Mouse (Mus musculus): ENCODE results near the gene Atxn7. TPM values are rescaled to one million over a fixed set of nuclear protein-coding genes. Genes with fewer than 3 reads are reported as not detected.

The Atxn7 gene
- polyA plus RNA-seq, 1 experiment from 2014 or later = 5.7 TPM

DNA sequence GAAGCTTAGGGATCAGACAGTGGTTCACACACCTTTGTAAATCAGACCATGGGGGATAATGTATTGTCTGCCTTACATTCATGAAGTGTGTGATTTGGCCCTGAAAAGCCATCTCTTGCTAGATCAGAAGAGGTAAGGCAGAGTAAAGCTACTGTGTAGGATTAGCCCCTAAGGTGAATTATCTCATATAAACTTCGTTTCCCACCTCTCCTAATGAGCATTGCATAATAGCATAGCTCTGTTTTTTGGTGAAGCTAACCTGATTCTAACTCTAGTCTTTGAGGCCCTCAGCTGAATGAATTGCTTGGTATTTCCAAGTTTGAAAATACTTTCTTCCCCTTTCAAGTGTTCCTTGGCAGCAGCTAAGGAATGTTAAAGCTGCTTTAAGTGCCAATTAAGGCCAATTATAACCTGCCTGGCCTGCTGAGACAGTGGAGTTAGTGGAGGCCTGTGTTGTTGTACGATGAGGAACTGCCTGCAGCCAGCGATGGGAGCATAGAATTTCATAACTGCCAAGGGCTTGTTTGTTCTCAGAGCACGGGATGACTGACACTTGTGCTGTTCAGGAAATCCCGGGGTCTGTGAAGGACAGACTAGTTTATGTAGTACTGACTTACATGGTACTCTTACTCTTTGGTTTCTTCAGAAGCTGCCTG, 103.4 kb downstream of the Atxn7 start:
- DNase-seq (ENCODE audit: low spot score) (peak; percentile 86), ATAC-seq (ENCODE audit: low read depth) (peak; percentile 82)
- Histone ChIP-seq H3K9ac (ENCODE audit: low read depth, low read length) (no peak overlapping the region), H3K27ac (replicated peaks; ENCODE audit: low read depth, low read length) (peak overlapping the region; percentile 28; the same call in 1 of the 2 replicates), H3K36me3 (ENCODE audit: control insufficient read depth, insufficient read depth, low read length) (no peaks in the 10 kb centered on the region), H3K9me3 (ENCODE audit: control insufficient read depth, low read length) (no peaks in the 10 kb centered on the region), H3K4me3 (ENCODE audit: low read depth, low read length) (no peak overlapping the region), H3K4me2 (ENCODE audit: low read depth, low read length) (no peak overlapping the region), H3K27me3 (replicated peaks; ENCODE audit: control insufficient read depth, insufficient read depth, low read length) (no peaks in the 10 kb centered on the region), H3K4me1 (ENCODE audit: control insufficient read depth, insufficient read depth, low read length) (peaks cover 22% of the 10 kb centered on the region)
- 11% methylated on average over 5 of the region's 5 CpGs for WGBS

DNA sequence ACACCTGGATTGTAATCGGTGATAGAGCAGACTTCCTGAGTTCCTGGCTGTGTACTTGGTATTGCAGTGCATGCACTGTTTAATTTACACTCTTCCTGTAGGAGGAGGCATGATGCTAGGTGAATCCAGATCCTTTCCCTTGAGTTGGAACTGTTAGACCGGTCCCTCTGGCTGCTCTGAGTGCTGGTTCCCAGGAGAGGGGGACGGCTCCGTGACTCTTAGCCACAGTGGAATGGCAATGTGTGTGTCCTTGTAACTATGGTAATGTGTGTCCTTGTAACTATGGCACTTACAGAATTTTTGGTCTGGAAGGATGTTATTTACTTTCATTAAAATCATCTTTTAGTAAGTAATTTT, 103.9 kb downstream of the Atxn7 start:
- Histone ChIP-seq H3K4me3 (ENCODE audit: low read depth, low read length) (no peak overlapping the region), H3K9ac (ENCODE audit: low read depth, low read length) (no peak overlapping the region), H3K4me2 (ENCODE audit: low read depth, low read length) (no peak overlapping the region), H3K27me3 (replicated peaks; ENCODE audit: control insufficient read depth, insufficient read depth, low read length) (no peaks in the 10 kb centered on the region), H3K9me3 (ENCODE audit: control insufficient read depth, low read length) (no peaks in the 10 kb centered on the region), H3K4me1 (ENCODE audit: control insufficient read depth, insufficient read depth, low read length) (peaks cover 22% of the 10 kb centered on the region), H3K36me3 (ENCODE audit: control insufficient read depth, insufficient read depth, low read length) (no peaks in the 10 kb centered on the region), H3K27ac (replicated peaks; ENCODE audit: low read depth, low read length) (peak overlapping the region; percentile 28)
- 37% methylated on average over 4 of the region's 4 CpGs for WGBS
- DNase-seq (ENCODE audit: low spot score) (no peak), ATAC-seq (ENCODE audit: low read depth) (peak; percentile 53)

DNA sequence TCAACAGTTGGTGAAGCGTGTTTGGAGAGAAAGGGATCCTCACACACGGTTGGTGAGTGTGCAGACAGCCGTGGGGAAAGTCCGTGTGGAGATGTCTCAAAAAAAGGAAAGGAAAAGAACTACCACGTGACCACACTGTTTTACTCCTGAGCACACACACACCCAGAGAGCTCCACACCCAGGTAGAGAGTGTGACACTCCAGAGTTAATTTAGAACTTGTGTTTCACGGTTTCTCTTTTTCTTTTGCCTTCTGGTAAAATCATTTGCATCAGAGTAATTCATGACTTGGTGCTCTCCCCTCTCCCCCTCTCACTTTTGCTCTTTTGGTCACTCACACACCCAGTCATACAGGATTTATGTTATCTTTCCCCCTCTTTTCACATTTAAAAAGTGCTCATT, 105.0 kb downstream of the Atxn7 start:
- DNase-seq (ENCODE audit: low spot score) (no peak), ATAC-seq (ENCODE audit: low read depth) (no peak)
- no peak overlapping the region for H3K27ac ChIP-seq (replicated peaks; ENCODE audit: low read depth, low read length)
- H3K4me2 ChIP-seq (ENCODE audit: low read depth, low read length) = no peak overlapping the region
- no peak overlapping the region for H3K4me3 ChIP-seq (ENCODE audit: low read depth, low read length)
- H3K4me1 ChIP-seq (ENCODE audit: control insufficient read depth, insufficient read depth, low read length) = peaks cover 27% of the 10 kb centered on the region
- H3K9ac ChIP-seq (ENCODE audit: low read depth, low read length) = no peak overlapping the region
- WGBS = 63% methylated on average over 6 of the region's 6 CpGs
- H3K36me3 ChIP-seq (ENCODE audit: control insufficient read depth, insufficient read depth, low read length) = no peaks in the 10 kb centered on the region
- H3K27me3 ChIP-seq (replicated peaks; ENCODE audit: control insufficient read depth, insufficient read depth, low read length) = no peaks in the 10 kb centered on the region
- H3K9me3 ChIP-seq (ENCODE audit: control insufficient read depth, low read length) = no peaks in the 10 kb centered on the region

DNA sequence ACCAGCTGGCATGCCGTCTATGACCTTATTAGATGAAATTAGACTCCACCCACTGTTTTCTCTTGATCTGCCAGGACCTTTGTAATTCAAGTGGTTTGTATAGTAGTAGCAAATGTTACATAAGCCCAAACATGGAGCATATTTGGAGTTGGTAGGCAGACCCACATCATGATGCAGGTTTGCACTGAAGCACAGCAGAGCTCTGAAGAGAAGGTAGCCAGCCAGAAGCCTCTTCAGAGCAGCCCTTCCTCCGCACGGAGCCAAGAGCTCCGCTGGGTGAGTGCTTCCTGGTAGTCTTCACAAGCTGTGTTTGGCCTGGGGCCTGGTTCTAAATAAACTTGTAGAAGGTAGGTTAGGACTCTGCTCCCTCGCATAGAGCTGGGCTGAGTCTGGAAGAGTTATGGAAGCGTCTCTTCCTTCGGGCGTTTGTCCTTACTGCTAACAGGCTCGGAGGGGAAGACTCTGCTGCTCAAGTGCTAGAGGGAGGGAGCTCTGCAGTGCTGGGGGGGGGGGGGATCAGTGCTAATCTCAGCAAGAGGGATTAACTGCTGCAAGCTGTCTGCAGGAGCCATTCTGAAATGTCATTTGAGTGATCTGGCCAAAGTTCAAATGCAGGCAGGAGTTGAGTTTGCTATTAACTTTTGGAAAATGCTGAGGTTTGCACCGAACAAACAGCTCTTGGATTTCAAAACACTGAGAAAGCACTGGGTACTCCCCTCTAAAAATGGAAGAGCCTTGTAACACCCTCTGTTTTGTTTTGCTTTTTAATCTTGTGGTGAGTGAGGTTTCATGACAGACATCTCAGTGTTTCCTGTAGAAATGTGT, 106.6 kb downstream of the Atxn7 start:
- Histone ChIP-seq H3K4me1 (ENCODE audit: control insufficient read depth, insufficient read depth, low read length) (peaks cover 24% of the 10 kb centered on the region), H3K27ac (replicated peaks; ENCODE audit: low read depth, low read length) (peak overlapping the region; percentile 73), H3K9me3 (ENCODE audit: control insufficient read depth, low read length) (no peaks in the 10 kb centered on the region), H3K27me3 (replicated peaks; ENCODE audit: control insufficient read depth, insufficient read depth, low read length) (no peaks in the 10 kb centered on the region), H3K4me2 (ENCODE audit: low read depth, low read length) (peak overlapping the region; percentile 38), H3K9ac (ENCODE audit: low read depth, low read length) (peak overlapping the region; percentile 43), H3K4me3 (ENCODE audit: low read depth, low read length) (peak overlapping the region; percentile 6; the same call in 1 of the 2 replicates), H3K36me3 (ENCODE audit: control insufficient read depth, insufficient read depth, low read length) (0 out of 2 replicates have a peak, but pooled peaks cover 4% of the 10 kb centered on the region)
- ATAC-seq (ENCODE audit: low read depth) (peak; percentile 27), DNase-seq (ENCODE audit: low spot score) (peak; percentile 68)
- WGBS = 3% methylated on average over 9 of the region's 10 CpGs

DNA sequence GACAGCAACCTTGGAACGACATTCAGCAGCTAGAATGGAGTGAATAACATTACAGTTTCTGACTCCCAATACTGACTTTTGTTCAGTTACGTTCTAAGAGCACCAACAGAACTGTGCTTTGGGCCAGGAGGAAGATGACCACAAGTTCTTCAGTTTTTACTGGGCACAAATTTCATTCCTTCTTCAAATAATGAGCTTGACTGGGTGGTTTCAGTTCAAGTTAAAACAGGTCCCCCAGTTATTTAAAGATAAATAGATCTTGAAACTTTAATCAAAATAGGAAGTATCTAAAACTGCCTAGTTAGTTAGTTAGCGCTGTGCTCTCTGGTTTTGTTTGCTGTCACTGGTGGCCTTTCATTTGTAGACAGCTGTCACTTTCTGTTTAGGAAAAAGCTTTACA, 107.3 kb downstream of the Atxn7 start:
- ATAC-seq (ENCODE audit: low read depth) (no peak), DNase-seq (ENCODE audit: low spot score) (no peak)
- Histone ChIP-seq H3K36me3 (ENCODE audit: control insufficient read depth, insufficient read depth, low read length) (0 out of 2 replicates have a peak, but pooled peaks cover 4% of the 10 kb centered on the region), H3K9ac (ENCODE audit: low read depth, low read length) (no peak overlapping the region), H3K4me1 (ENCODE audit: control insufficient read depth, insufficient read depth, low read length) (peaks cover 23% of the 10 kb centered on the region), H3K4me2 (ENCODE audit: low read depth, low read length) (peak overlapping the region; percentile 38), H3K27ac (replicated peaks; ENCODE audit: low read depth, low read length) (peak overlapping the region; percentile 73; the same call in 1 of the 2 replicates), H3K27me3 (replicated peaks; ENCODE audit: control insufficient read depth, insufficient read depth, low read length) (no peaks in the 10 kb centered on the region), H3K9me3 (ENCODE audit: control insufficient read depth, low read length) (no peaks in the 10 kb centered on the region), H3K4me3 (ENCODE audit: low read depth, low read length) (no peak overlapping the region)
- 37% methylated on average over 3 of the region's 3 CpGs for WGBS

DNA sequence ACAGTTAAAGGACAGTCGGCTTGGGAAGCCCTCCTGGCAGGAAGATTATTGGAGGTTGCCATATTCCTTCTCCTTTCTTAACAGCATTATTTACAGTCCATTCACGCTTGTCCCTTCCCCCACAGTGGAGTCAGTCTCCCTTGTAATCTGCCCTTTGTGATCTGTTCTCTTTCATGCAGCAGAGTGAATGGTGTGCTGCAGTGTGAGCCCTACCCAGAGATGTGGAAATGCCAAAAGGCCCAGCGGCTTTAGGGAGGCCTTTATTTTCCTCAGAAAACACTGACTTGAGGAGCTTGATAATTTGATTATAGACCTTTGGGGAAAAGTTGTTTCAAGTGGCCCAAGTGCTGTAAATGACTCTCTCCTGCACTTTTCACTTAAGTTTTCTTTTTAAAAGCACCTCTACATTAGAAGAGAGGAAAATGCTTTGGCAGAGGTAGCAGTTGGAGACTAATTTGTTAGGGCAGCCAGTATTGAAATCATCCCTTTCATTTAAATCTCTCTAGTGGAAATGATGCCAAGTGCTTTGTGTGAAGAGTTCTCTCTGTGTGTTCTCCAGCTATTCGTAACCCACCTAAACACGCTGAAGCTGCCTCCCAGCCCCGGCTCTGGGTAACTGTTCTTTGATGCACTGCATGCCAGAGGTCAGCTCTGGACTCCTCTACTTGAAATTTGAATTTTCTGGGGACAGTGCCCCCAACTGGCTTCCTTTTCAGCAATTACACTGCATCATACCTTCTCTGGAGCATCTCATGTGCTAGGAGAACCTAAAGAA, 109.5 kb downstream of the Atxn7 start:
- no peaks in the 10 kb centered on the region for H3K9me3 ChIP-seq (ENCODE audit: control insufficient read depth, low read length)
- no peak overlapping the region for H3K9ac ChIP-seq (ENCODE audit: low read depth, low read length)
- ATAC-seq (ENCODE audit: low read depth) = peak; percentile 31; the same call in 1 of the 2 replicates
- H3K27me3 ChIP-seq (replicated peaks; ENCODE audit: control insufficient read depth, insufficient read depth, low read length) = no peaks in the 10 kb centered on the region
- WGBS = 21% methylated on average over 6 of the region's 6 CpGs
- peak; percentile 20 for DNase-seq (ENCODE audit: low spot score)
- peaks cover 14% of the 10 kb centered on the region for H3K4me1 ChIP-seq (ENCODE audit: control insufficient read depth, insufficient read depth, low read length)
- no peak overlapping the region for H3K4me3 ChIP-seq (ENCODE audit: low read depth, low read length)
- no peak overlapping the region for H3K27ac ChIP-seq (replicated peaks; ENCODE audit: low read depth, low read length)
- no peak overlapping the region for H3K4me2 ChIP-seq (ENCODE audit: low read depth, low read length)
- 0 out of 2 replicates have a peak, but pooled peaks cover 4% of the 10 kb centered on the region for H3K36me3 ChIP-seq (ENCODE audit: control insufficient read depth, insufficient read depth, low read length)

DNA sequence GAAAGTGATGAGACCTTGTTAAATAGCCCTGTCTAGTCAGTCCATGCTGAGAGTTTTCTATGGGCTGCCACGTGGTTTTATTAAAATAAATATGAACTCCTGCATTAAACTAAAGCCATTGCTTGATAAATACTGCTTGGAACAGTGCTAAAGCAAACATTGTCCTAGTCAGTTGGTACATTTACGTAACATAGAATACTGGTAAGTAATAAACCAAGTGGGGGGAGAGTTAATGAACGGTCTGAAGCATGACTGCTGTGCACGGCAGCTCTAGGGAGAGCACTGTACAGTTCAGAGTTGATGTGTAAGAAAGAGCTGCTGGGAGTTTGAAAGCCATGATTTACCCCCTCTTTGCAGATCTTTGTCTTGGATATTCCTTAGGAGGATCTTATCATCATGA, 110.2 kb downstream of the Atxn7 start:
- Histone ChIP-seq H3K9me3 (ENCODE audit: control insufficient read depth, low read length) (no peaks in the 10 kb centered on the region), H3K36me3 (ENCODE audit: control insufficient read depth, insufficient read depth, low read length) (0 out of 2 replicates have a peak, but pooled peaks cover 4% of the 10 kb centered on the region), H3K4me2 (ENCODE audit: low read depth, low read length) (no peak overlapping the region), H3K9ac (ENCODE audit: low read depth, low read length) (no peak overlapping the region), H3K4me3 (ENCODE audit: low read depth, low read length) (no peak overlapping the region), H3K27ac (replicated peaks; ENCODE audit: low read depth, low read length) (no peak overlapping the region), H3K27me3 (replicated peaks; ENCODE audit: control insufficient read depth, insufficient read depth, low read length) (no peaks in the 10 kb centered on the region), H3K4me1 (ENCODE audit: control insufficient read depth, insufficient read depth, low read length) (peaks cover 14% of the 10 kb centered on the region)
- ATAC-seq (ENCODE audit: low read depth) (no peak), DNase-seq (ENCODE audit: low spot score) (no peak)
- 62% methylated on average over 4 of the region's 4 CpGs for WGBS

DNA sequence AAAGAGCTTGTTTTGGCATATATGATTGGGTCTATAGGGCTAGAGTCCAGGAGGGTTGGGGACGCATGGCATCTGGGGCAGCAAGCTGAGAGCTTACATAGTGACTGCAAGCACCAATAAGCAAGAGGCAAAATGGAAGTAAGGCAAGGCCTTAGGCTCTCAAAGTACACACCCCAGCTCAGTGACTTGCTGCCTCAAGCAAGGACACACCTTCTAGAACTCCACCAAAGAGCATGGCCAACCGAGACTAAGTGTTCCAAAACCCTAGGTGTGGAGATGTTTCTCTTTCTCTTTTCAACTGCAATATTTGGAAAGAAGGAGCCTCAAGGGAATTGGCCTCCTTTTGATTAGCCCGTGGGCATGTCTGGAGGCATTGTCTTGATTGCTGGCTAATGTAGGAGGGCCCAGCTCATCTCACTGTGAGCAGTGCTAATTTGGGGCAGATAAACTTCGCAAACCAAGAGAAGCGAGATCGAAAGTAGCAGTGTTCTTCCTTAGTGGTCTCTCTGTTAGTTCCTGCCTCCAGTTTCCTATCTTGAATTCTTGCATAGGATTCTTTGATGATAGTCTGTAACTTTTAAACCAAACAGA, 119.5 kb downstream of the Atxn7 start:
- no peaks in the 10 kb centered on the region for H3K4me1 ChIP-seq (ENCODE audit: control insufficient read depth, insufficient read depth, low read length)
- H3K27ac ChIP-seq (replicated peaks; ENCODE audit: low read depth, low read length) = no peak overlapping the region
- 93% methylated on average over 6 of the region's 6 CpGs for WGBS
- H3K27me3 ChIP-seq (replicated peaks; ENCODE audit: control insufficient read depth, insufficient read depth, low read length) = no peaks in the 10 kb centered on the region
- no peak overlapping the region for H3K9ac ChIP-seq (ENCODE audit: low read depth, low read length)
- H3K9me3 ChIP-seq (ENCODE audit: control insufficient read depth, low read length) = no peaks in the 10 kb centered on the region
- 0 out of 2 replicates have a peak, but pooled peaks cover 3% of the 10 kb centered on the region for H3K36me3 ChIP-seq (ENCODE audit: control insufficient read depth, insufficient read depth, low read length)
- ATAC-seq (ENCODE audit: low read depth) = no peak
- no peak overlapping the region for H3K4me3 ChIP-seq (ENCODE audit: low read depth, low read length)
- DNase-seq (ENCODE audit: low spot score) = no peak
- no peak overlapping the region for H3K4me2 ChIP-seq (ENCODE audit: low read depth, low read length)
